Mouse (Mus musculus) cerebellum, adult 2 months (tissue): ENCODE results near the gene Slc2a4.

ENCODE experiments used
- CTCF ChIP-seq: fragments of 200-500 bp; IDR thresholded peaks from 2 replicates; pipeline ENCODE4 v1.5.1; 2011; ENCODE audit warnings: low read depth, mild to moderate bottlenecking, control low read depth, low read length, moderate library complexity, borderline replicate concordance; ENCODE audit not compliant: insufficient read depth
- POLR2A ChIP-seq: fragments of 200-500 bp; IDR thresholded peaks from 2 replicates; pipeline ENCODE4 v1.6.1; 2011; ENCODE audit warnings: low read length, control low read depth, borderline replicate concordance; ENCODE audit not compliant: insufficient read depth

GRCm38 (mm10) chr11:69909174-69909573, 38.8 kb downstream of the Slc2a4 start:
- no peak for TF ChIP-seq CTCF
- TF ChIP-seq POLR2A, result no peak
